Mouse (Mus musculus) liver, postnatal 0 days (tissue): Measurements from ENCODE around the gene Ubac2. TPM values are rescaled to one million over a fixed set of nuclear protein-coding genes. Genes with fewer than 3 reads are reported as not detected.
"Not testable (repeated sequence)": the region's sequence is repeated elsewhere in the genome, so short reads cannot be mapped to it uniquely, and the experiment has no call there.

Experiments
- ATAC-seq: fragments of 200-750 bp; cut with Nextera tagmentation; 2 replicates; pipeline ENCODE4 v1.8.0; 2017; ENCODE audit warnings: mild to moderate bottlenecking, moderate library complexity
- DNase-seq: peaks from one replicate; pipeline ENCODE4 v3.0.0-alpha.2; 2016
- H3K27ac ChIP-seq: fragments of 300-500 bp; sonication (generic); 2 replicates; pipeline ENCODE4 v1.5.1; 2014; ENCODE audit warnings: antibody characterized with exemption, moderate library complexity, mild to moderate bottlenecking, low read depth
- H3K27me3 ChIP-seq: fragments of 300-500 bp; sonication (generic); 2 replicates; pipeline ENCODE4 v1.6.1; 2014; ENCODE audit warnings: low read length, control low read depth, mixed read lengths; ENCODE audit not compliant: insufficient read depth
- H3K36me3 ChIP-seq: fragments of 300-500 bp; sonication (generic); replicated peaks from 2 replicates; pipeline ENCODE4 v1.6.1; 2014; ENCODE audit warnings: mild to moderate bottlenecking, control low read depth, low read length, moderate library complexity, mixed read lengths; ENCODE audit not compliant: insufficient read depth
- H3K4me1 ChIP-seq: fragments of 300-500 bp; sonication (generic); 2 replicates; pipeline ENCODE4 v1.6.1; 2014; ENCODE audit warnings: antibody characterized with exemption, mild to moderate bottlenecking, control low read depth; ENCODE audit not compliant: insufficient read depth
- H3K4me2 ChIP-seq: fragments of 300-500 bp; sonication (generic); 2 replicates; pipeline ENCODE4 v1.6.1; 2014; ENCODE audit warnings: low read depth, mild to moderate bottlenecking, low read length, moderate library complexity, mixed read lengths
- H3K4me3 ChIP-seq: fragments of 300-500 bp; sonication (generic); 2 replicates; pipeline ENCODE4 v1.5.1; 2014; ENCODE audit warnings: low read depth, low read length
- H3K9ac ChIP-seq: fragments of 300-500 bp; sonication (generic); replicated peaks from 2 replicates; pipeline ENCODE4 v1.6.1; 2014; ENCODE audit warnings: mild to moderate bottlenecking, moderate library complexity
- H3K9me3 ChIP-seq: fragments of 300-500 bp; sonication (generic); 2 replicates; pipeline ENCODE4 v1.6.1; 2016; ENCODE audit warnings: mild to moderate bottlenecking, control low read depth, low read length, mixed read lengths
- CTCF ChIP-seq: sonication (generic); IDR thresholded peaks from 2 replicates; pipeline ENCODE4 v1.5.1; 2016; ENCODE audit warnings: antibody characterized with exemption, low read depth
- EP300 ChIP-seq: IDR thresholded peaks from 2 replicates; pipeline ENCODE4 v1.6.1; 2016; ENCODE audit warnings: antibody characterized with exemption, low read depth, mild to moderate bottlenecking
- WGBS: fragments of 180-500 bp; shearing (Covaris S2); extraction: QIAGEN DNeasy Blood & Tissue Kit; methylation state at CpG from one replicate; pipeline ENCODE4 v1.1.7; 2014; ENCODE audit not compliant: insufficient replicate concordance; 5-methylcytosine and 5-hydroxymethylcytosine counted together
- polyA plus RNA-seq: library from polyadenylated mRNA; unstranded; fragments of >200 nt; fragmentation: Nextera tagmentation; extraction: Ambion mirVana; gene quantifications from 2 replicates; pipeline ENCODE4 v1.2.1, GENCODE M21; 2015

Gene Ubac2
- polyA plus RNA-seq, 1 experiment from 2014 or later, result 27.4 TPM

GRCm38 (mm10) chr14:121851231-121851630 lies 27.2 kb upstream of the Ubac2 start:
- Histone ChIP-seq H3K4me3 (no peak overlapping the region), H3K27ac (no peak overlapping the region), H3K27me3 (no peaks in the 10 kb centered on the region), H3K9me3 (no peaks in the 10 kb centered on the region), H3K9ac (no peak overlapping the region), H3K4me2 (no peak overlapping the region), H3K36me3 (no peaks in the 10 kb centered on the region), H3K4me1 (no peaks in the 10 kb centered on the region)
- no peak for DNase-seq
- ATAC-seq, result no peak
- WGBS, result 73% methylated on average over 1 of the region's 1 CpGs
- TF ChIP-seq EP300 (no peak), CTCF (no peak)

GRCm38 (mm10) chr14:121852531-121852930 lies 25.9 kb upstream of the Ubac2 start:
- H3K36me3 ChIP-seq, result no peaks in the 10 kb centered on the region
- no peak for DNase-seq

GRCm38 (mm10) chr14:121865162-121865561 lies 13.3 kb upstream of the Ubac2 start:
- not testable (repeated sequence) for H3K9me3 ChIP-seq, ATAC-seq, H3K4me1 ChIP-seq, H3K9ac ChIP-seq, H3K27me3 ChIP-seq, H3K4me2 ChIP-seq, H3K27ac ChIP-seq, H3K4me3 ChIP-seq, H3K36me3 ChIP-seq
- DNase-seq, result peak; percentile 78
- 23% methylated on average over 2 of the region's 2 CpGs for WGBS
- TF ChIP-seq CTCF, result peak; percentile 82

More at GRCm38 (mm10) chr14:121852531-121852930, 25.9 kb upstream of the Ubac2 start:
- Histone ChIP-seq H3K4me1 (no peaks in the 10 kb centered on the region), H3K27me3 (no peaks in the 10 kb centered on the region), H3K4me2 (no peak overlapping the region), H3K27ac (no peak overlapping the region), H3K9ac (no peak overlapping the region), H3K4me3 (no peak overlapping the region), H3K9me3 (no peaks in the 10 kb centered on the region)
- WGBS, result 75% methylated on average over 8 of the region's 8 CpGs
- TF ChIP-seq EP300 (no peak), CTCF (no peak)
- ATAC-seq, result no peak

GRCm38 (mm10) chr14:121866574-121866973 lies 11.8 kb upstream of the Ubac2 start:
- no peaks in the 10 kb centered on the region for H3K27me3 ChIP-seq
- H3K4me1 ChIP-seq, result no peaks in the 10 kb centered on the region
- H3K36me3 ChIP-seq, result no peaks in the 10 kb centered on the region
- no peak overlapping the region for H3K9ac ChIP-seq
- no peaks in the 10 kb centered on the region for H3K9me3 ChIP-seq
- no peak overlapping the region for H3K4me3 ChIP-seq
- ATAC-seq, result no peak
- DNase-seq, result no peak
- H3K27ac ChIP-seq, result no peak overlapping the region
- no peak overlapping the region for H3K4me2 ChIP-seq
- WGBS, result 70% methylated on average over 3 of the region's 3 CpGs
- no peak for TF ChIP-seq EP300
- no peak for TF ChIP-seq CTCF

GRCm38 (mm10) chr14:121869111-121869510 lies 9.3 kb upstream of the Ubac2 start:
- Histone ChIP-seq H3K27me3 (no peaks in the 10 kb centered on the region), H3K4me2 (no peak overlapping the region), H3K4me3 (no peak overlapping the region), H3K36me3 (no peaks in the 10 kb centered on the region), H3K9me3 (no peaks in the 10 kb centered on the region), H3K9ac (no peak overlapping the region), H3K27ac (no peak overlapping the region), H3K4me1 (no peaks in the 10 kb centered on the region)
- DNase-seq (no peak), ATAC-seq (no peak)
- no peak for TF ChIP-seq CTCF
- no peak for TF ChIP-seq EP300
- whole genome bisulfite sequencing, result 63% methylated on average over 1 of the region's 1 CpGs

GRCm38 (mm10) chr14:121872760-121873159 lies 5.7 kb upstream of the Ubac2 start:
- Histone ChIP-seq H3K27ac (no peak overlapping the region), H3K4me3 (no peak overlapping the region), H3K9me3 (no peaks in the 10 kb centered on the region), H3K27me3 (no peaks in the 10 kb centered on the region), H3K36me3 (no peaks in the 10 kb centered on the region), H3K4me2 (no peak overlapping the region), H3K9ac (no peak overlapping the region), H3K4me1 (peaks cover 2% of the 10 kb centered on the region; the same call in 1 of the 2 replicates)
- ATAC-seq, result no peak
- 79% methylated on average over 1 of the region's 1 CpGs for WGBS
- TF ChIP-seq EP300, result no peak
- no peak for TF ChIP-seq CTCF
- DNase-seq, result no peak

- WGBS, result 63% methylated on average over 2 of the region's 2 CpGs
- Histone ChIP-seq H3K4me3 (no peak overlapping the region), H3K27ac (no peak overlapping the region), H3K27me3 (no peaks in the 10 kb centered on the region), H3K9me3 (no peaks in the 10 kb centered on the region), H3K4me2 (no peak overlapping the region), H3K4me1 (peaks cover 4% of the 10 kb centered on the region; the same call in 1 of the 2 replicates), H3K9ac (no peak overlapping the region), H3K36me3 (no peaks in the 10 kb centered on the region)
- ATAC-seq, result no peak
- TF ChIP-seq CTCF (no peak), EP300 (no peak)
- DNase-seq, result no peak
These were observed 5.2 kb upstream of the Ubac2 start for GRCm38 (mm10) chr14:121873172-121873571.
